Mouse (Mus musculus) heart, adult 9 months (tissue): Measurements from ENCODE around the gene Olfr222.
"Not testable (repeated sequence)": the region's sequence is repeated elsewhere in the genome, so short reads cannot be mapped to it uniquely, and the experiment has no call there.

ENCODE experiments used
- DNase-seq, 2 experiments: peaks; one replicate each; pipeline ENCODE4 v3.0.0; 2022; ENCODE audit warnings: low spot score in 2 of 2

Olfr222 gene

DNA sequence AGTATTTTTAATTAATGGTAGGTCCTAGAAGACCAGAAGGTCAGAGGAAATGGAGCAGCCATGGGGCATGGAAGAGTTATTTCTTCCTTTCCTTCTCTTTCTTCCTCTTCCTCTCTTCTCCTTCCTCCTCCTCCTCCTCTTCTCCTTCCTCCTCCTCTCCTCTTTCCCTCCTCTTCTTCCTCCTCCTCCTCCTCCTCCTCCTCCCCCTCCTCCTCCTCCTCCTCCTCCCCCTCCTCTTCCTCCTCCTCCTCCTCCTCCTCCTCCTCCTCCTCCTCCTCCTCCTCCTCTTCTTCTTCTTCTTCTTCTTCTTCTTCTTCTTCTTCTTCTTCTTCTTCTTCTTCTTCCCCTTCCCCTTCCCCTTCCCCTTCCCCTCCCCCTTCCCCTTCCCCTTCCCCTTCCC is at the start of gene Olfr222:
Gene Olfr222, minus strand, starts transcription at position 101 of the 400 bp plus-strand sequence.
- DNase-seq: not testable (repeated sequence)

DNA sequence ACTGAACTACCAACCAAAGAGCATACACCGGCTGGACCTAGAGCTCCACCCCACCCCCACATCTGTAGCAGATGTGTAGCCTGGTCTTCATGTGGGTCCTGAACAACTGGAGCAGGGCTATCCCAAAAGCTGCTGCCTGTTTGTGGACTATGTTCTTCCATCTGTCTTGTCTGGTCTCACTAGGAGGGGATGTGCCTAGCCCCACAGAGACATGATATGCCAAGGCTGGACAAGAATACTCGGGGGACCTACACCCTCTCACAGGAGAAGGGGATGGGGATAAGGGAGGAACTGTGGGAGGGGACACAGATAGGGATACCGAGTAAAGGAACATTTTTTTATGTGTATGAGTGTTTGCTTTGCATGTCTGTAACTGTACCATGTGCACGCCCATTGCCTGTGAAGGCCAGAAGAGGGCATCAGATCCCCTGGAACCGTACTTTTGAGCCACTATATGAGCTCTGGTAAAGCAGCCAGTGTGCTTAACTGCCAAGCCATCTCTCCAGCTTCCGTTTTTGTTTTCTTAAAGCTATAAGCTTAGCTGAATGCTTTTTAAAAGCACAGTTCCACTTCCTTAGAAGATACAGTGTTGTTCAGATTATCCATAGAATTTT is 48.1 kb upstream of the Olfr222 start:
- DNase-seq: peak; percentile 24 to 63

DNA sequence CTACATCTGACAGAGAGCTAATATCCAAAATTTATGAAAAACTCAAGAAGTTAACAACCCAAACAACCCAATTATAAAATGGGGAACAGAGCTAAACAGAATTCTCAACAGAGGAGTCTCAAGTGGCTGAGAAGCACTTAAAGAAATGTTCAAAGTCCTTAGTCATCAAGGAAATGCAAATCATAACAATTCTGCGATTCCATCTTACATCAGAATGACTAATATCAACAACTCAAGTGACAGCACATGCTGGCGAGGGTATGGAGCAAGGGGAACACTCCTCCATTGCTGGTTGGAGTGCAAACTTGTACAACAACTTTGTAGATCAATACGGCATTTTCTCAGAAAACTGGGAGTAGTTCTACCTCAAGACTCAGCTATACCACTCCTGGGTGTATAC is 46.2 kb upstream of the Olfr222 start:
- DNase-seq: no peak

DNA sequence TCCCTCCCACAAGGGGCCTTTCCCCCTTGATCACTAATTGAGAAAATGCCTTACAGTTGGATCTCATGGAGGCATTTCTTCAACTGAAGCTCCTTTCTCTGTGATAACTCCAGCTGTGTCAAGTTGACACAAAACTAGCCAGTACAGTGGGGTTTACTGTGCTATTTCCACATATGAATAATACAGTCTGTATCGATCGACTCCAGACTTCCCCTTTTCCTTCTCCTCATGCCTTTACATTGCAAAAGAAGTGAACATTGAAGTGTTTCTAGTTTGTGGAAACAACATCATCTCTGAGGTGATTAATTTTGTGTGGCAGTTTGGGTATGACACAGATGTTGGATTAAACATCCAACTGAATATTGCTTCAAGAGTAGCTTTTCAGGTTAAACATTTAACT is 41.0 kb upstream of the Olfr222 start:
- not testable (repeated sequence) for DNase-seq

DNA sequence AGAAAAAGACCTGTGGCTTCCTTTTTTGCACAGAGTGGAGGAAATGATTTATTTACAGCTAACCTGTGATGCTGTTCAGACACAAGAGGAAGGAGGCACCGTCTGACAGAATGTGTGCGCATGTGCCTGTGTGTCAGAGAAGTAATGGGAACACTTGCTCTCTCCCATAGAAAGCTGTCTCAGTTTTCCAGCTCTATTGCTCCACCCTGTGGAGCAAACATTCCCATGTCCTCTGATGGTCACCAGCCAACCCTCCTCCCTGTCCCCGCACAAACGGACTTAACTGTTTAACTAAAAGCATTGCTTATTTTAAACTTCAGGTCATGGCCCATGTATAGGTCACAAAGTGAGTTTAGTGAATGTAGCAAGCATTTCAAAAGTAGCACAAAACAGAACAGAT is 38.1 kb upstream of the Olfr222 start:
- no peak for DNase-seq

DNA sequence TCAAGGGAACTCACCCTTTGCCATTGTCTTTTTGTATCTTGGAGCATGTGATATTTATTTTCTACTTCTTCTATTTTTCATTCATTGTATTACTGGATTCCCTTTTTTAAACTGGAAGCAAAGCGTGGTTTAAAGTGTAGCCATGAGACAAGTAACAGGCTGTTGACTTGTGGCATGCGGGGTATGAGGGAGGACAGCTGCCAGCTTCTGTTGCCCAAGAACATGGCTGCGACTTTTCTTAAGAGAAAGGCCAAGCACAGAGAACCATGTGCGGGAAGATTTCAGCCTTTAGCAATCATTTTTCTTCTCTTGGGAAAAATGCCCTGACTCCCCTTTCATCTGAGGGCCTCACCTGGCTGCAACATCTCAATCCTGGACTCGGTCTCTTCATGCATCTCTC is 35.6 kb upstream of the Olfr222 start:
- no peak for DNase-seq

DNA sequence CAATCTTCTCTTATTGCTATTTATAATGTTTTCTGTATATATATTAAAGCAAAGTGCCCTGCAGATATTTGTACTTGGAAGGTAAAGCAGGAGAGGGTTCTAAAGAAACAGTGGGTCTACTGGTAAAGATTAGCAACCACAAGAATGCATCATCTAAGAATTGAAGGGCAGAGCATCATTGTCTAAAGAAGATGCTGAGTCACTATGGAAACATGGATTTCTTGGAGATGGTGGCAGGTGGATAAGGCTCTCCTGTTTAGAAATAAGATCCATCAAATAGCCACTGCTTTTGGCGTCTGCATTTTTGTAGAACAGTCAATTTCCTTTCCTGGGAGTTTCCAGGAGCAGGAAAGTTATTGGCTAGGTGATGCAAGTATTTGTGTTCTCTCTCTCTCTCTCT is 26.3 kb upstream of the Olfr222 start:
- DNase-seq: no peak

DNA sequence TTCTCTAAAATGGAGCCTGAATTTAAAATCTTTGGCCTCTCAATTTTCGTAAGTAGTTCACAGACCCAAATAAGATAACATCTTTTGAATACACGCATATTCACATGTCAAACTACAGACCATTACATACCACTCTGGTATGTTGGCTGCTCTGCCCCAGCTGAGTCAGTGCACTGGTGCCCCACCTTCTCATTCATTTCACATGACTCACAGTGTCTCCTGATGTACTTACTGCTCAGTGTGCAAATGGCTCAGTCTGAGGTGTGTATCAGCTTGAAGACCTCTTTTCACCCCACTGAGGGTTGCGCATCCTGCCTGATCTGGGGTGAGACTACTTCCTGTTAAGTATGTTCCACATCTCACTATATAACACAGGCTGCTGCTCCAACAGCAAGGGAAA is 24.8 kb upstream of the Olfr222 start:
- no peak for DNase-seq

DNA sequence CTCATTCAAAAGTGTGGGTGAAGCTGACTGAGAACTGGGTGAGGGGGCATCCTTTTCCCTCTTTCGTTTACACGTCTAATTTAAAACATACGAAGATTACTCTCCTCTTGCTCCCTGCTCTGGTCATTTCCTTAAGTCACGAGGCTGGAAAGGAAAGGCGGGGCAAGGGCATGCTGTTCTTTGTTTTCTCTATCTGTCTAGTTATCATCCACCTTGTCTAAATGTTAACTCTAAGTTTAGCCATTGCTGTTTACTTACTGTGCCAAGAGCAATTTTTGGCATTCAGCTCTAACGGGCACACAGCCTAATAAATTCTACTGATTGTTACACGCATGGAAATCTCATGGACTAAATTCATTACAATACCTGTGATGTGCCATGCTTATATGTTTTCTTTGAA is 23.2 kb upstream of the Olfr222 start:
- DNase-seq: no peak

DNA sequence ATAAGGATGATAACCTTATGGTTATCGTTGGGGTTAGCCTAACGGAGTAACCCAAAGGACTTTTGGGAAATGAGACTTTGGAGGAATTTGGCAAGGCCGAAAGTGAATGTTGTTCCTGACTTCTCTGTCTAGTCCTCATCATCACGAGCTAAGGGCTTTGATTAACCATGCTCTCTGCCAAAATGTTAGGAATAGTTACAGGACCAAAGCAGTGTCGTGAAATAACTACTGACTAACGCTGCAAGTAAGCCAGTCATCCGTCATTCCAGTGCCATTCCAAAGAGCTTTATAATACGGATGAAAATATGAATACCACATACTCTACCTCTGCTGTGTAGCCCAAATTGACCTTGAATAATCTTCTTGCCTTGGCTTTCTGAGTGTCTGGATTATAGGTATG is 20.9 kb upstream of the Olfr222 start:
- DNase-seq: no peak

DNA sequence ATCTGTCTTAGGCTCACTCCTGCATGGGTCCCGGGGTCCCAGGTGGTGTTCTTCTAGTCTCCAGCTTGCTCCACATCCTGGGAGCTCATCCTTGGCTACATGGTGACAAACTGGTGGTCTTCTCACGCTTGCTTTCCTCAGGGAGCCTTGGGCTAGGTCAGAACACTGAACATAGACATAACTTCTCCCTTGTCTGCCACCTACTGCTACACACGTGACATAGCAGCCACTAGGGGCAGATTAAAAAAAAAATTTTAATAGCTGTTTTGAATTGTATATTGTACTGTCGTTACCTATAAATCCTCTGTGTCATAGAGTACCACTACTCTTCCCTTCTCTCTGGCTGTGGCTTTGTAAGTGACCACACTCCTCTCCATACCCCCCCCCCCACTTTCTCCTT is 20.1 kb upstream of the Olfr222 start:
- no peak for DNase-seq

DNA sequence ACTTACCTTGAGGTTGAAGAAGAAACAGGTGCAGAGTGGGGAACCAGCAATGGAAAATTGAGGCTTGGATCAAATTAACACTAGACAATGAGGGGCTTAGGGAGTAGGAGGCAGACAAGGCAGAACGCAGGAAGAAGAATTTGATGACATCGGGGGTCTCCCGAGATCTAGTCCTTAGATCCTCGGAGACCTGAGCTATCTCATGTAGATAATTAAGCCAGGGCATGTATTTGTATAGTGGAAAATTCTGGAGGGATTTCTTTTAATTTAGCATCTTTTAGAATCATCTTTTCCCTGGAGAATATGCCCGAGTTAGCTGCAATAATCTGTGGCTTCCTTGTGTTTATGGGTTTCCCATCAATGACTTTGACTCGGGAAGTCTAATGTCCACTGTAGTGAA is 17.2 kb upstream of the Olfr222 start, which contains the start of gene Olfr223:
Gene Olfr223, minus strand, starts transcription at position 101 of the 400 bp plus-strand sequence.
- no peak for DNase-seq

DNA sequence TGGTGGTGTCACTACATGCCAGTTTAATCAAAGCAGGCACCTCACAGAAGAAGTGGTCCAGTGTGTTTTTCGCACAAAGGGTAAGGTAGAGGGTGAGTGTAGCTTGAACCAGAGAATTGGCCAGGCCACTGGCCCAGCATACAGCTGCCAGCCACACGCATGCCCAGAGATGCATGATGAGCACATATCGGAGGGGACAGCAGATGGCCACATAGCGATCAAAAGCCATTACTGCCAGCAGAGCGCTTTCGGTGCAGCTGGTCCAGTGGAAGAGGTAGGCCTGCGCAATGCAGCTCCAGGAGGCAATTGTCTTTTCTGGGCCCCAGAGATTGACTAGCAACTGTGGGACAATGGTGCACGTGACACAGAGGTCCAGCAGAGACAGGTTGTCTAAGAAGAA is 13.5 kb upstream of the Olfr222 start:
- DNase-seq: no peak

DNA sequence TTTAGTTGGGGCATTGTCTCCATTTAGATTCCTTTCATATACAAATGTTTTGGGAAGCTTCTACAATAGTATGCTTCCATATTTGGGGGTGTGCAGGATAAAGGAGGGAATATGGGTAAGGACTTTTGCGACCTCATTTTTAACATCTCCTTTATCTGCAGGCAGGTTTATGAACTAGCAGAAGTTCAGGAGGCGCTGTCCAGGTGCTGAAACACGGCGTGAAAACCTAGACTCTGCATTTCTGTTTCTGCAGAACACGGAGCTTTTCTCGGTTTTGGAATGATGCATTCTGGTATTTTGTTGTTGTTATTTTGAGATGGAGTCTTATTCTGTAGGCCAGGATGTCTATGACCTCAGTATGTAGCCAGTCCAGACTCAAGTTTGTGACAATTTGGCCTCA is 8.5 kb upstream of the Olfr222 start:
- no peak for DNase-seq

DNA sequence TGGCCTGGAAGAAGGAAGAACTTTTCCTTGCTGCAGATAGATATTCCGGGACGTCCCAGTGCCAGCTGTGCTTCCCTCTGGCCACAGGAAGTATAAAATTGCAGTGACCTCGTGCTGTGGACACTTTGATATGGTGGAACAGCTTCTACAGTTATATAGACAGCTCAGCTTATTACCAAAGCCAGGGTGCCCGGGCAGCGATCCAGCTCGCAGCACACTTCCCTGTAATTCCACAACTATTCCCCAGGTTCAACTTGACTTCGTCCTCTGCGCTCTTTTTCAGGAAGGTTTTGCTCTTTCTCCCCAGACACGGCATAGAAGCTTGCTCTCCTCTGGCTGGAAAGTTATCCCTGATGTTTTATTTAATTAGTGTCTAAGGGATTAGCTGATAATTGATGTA is 309 bp downstream of the Olfr222 start:
- no peak for DNase-seq

DNA sequence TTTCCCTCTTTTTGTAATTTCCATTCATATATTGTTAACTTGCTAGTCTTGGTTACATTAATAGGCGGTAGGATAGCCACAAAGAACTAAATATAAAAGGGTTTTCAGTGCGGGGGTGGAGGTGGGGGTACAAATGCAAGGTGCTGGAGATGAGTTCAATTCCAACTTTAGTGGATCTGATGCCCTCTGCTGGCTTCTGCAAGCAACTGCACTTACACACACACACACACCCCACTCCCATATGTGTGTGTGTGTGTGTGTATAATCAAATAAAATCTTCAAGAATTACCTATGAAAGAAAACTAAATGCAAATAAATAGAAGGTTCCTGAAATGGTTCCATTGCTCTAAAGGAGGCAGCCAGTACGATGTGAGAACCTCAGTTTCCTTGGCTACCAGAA is 6.7 kb downstream of the Olfr222 start:
- DNase-seq: no peak

DNA sequence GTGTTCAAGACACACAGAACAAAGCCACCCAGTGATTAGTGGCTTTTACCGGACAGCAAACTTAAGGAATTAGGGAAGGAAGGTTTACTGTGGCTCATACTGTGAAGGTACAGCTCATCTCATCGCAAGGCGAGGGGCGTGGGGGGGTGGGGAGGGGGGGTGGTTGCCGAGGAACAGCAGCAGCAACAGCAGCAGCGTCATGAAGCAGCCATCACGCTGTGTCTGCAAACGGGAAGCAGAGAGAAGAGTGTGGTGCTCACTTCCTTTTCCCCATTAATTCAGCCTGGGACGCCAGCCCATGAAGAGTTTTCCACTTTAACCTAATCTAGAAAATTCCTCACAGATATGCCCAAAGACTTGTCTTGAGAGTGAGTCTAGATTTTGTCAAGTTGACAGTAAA is 13.2 kb downstream of the Olfr222 start:
- no peak for DNase-seq

DNA sequence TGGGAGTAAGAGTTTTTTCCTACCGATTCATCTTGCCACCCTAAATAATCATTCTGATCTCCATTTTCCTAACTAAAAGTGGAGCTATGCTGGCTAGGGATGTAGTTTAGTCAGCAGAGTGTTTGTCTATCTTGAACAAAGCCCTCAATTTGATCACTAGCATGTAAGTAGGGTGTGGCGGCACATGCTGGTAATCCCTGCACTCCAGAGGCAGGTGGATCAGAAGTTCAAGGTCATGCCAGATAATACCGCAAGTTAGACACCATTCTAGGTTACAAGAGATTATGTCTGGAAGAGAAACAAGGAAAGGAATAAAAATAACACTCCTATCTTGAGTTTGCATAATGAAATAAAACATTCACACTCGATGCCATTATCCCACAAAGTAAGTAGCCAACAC is 13.7 kb downstream of the Olfr222 start:
- DNase-seq: no peak

DNA sequence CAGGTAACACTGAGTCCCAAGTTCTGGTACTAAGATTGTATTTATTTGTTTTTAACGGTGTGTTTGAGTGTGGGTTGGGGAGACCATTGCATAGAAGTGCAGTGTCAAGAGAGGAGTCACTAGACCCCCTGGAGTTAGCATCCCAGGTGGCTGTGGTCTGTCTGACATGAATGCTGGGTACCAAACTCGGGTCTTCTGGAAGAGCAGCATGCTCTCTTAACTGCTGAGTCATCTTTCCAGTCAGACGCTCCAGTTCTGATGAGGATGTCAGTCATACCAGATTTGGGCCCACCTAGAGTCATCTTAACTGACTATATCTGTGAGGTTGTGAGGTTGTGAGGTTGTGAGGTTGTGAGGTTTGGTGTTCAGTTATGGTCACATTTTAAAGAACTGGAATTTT is 15.1 kb downstream of the Olfr222 start:
- DNase-seq: no peak

DNA sequence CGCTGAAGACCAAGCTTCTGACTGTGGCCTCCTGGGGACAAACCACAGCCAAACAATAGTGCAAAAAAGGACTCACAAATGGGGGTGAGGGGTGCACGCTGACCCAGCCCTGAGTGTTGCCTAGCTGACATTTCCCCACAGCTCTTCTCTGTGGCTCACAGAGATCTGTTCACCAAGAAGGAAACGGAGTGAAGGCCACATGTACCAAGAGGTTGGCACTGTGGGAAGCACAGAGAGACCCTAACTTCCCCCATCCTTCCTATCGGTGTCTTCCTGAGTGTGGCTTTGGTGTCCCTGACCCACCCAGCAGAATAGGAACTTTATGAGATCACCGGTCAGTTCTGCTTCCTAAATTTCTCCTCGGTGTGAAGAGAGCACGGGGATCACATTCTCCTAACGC is 21.5 kb downstream of the Olfr222 start:
- no peak for DNase-seq

DNA sequence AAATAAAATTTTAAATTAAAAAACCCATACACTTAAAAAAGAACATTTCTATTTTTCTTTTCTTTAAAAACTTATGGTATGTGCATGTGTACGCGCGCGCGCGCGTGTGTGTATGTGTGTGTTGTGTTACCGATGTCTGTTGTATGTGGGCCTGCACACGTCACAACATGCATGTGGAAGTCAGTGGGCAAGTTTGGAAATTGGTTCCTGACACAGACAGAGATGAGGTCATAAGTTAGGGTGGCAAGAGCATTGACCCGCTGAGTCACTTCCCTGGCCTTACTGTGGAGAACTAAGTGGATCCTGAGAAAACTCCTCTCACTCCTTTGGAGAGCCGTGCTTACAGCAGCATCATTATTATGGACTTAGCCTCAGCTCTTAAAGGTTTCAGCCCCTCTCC is 21.9 kb downstream of the Olfr222 start:
- DNase-seq: no peak

DNA sequence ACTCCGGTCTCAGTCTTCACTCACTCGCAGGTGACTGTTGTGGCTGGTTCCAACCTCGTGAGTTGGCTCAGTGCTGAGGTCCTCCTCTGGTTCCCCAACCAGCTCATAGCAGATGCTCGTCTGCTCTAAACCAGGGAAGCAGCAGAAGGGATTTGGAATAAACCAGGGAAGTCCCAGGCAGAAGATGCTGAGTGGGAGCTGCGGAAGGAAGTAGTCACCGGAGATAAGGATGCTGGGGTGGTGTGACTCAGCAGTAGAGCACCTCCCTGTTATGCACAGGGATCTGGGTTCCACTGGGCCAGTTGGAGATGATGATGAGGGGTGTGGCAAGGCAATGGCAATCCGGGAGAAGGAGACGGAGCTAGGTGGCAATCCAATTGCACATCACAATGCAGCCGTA is 32.0 kb downstream of the Olfr222 start:
- DNase-seq: no peak

DNA sequence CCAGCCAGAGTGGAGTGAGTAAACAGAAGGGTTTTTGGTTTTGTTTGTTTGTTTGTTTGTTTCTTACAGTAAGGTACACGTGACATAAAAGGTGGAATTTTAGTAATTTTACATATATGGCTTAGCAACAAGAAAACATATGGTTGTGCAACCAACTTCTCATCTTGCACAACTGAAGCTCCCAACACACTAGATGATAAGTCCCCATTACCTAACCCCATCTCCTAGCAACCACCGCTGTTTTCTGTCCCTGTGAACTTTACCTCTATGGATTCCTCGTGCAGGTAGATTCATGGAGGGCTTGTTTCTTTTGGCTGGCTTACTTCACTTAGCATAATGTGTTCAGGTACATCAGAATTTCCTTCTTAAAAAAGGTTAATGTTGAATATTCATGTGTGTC is 32.7 kb downstream of the Olfr222 start:
- DNase-seq: no peak

DNA sequence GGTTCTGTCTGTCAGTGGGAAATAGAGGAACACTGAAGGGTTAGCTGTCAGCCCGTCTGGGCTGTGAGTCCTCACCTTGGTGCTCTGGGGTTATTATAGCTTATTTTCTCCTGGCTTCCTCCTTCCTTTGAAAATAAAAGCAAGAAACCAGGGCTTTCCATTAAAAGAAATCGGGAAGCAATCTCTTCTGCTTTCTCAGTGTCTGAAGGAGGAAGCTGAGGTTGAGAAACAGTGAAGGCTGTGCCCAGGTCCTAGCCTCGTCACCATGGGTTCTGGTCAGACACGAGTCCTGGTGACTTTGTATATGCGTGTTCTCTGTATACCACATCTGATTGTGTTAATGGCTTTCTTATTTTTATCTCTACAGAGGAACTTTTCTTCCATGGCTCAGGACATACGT is 33.6 kb downstream of the Olfr222 start:
- DNase-seq: peak; percentile 16 to 52
